Mouse (Mus musculus) ES-Bruce4 (cell line): ENCODE data around the gene Itgax. TPM values are rescaled to one million over a fixed set of nuclear protein-coding genes. Genes with fewer than 3 reads are reported as not detected.
"Not testable (repeated sequence)": the region's sequence is repeated elsewhere in the genome, so short reads cannot be mapped to it uniquely, and the experiment has no call there.

Source experiments
- H3K27ac ChIP-seq: 2 replicates; pipeline ENCODE4 v1.5.1; 2012; ENCODE audit warnings: low read length, inconsistent platforms; ENCODE audit not compliant: insufficient read depth
- H3K27me3 ChIP-seq: 2 replicates; pipeline ENCODE4 v1.6.1; 2012; ENCODE audit warnings: mild to moderate bottlenecking, low read length, inconsistent platforms; ENCODE audit not compliant: control insufficient read depth, poor library complexity, insufficient read depth, severe bottlenecking
- H3K36me3 ChIP-seq: 2 replicates; pipeline ENCODE4 v1.6.1; 2012; ENCODE audit warnings: inconsistent platforms, mild to moderate bottlenecking, low read length, moderate library complexity; ENCODE audit not compliant: control insufficient read depth, poor library complexity, insufficient read depth, severe bottlenecking
- H3K4me1 ChIP-seq: one replicate; pipeline ENCODE4 v1.8.1; 2011; ENCODE audit warnings: low read length; ENCODE audit not compliant: control insufficient read depth, insufficient read depth
- H3K4me3 ChIP-seq: 2 replicates; pipeline ENCODE4 v1.5.1; 2011; ENCODE audit warnings: low read depth, mild to moderate bottlenecking, low read length
- H3K9ac ChIP-seq: 2 replicates; pipeline ENCODE4 v1.6.1; 2012; ENCODE audit warnings: low read depth, mild to moderate bottlenecking, inconsistent platforms; ENCODE audit not compliant: poor library complexity, severe bottlenecking
- H3K9me3 ChIP-seq: replicated peaks from 2 replicates; pipeline ENCODE4 v1.6.1; 2012; ENCODE audit warnings: mild to moderate bottlenecking, low read length, inconsistent platforms; ENCODE audit not compliant: control insufficient read depth, poor library complexity, insufficient read depth, severe bottlenecking
- CTCF ChIP-seq: IDR thresholded peaks from one replicate; pipeline ENCODE4 v1.8.1; 2011; ENCODE audit warnings: low read depth, low read length
- EP300 ChIP-seq: IDR thresholded peaks from 2 replicates; pipeline ENCODE4 v1.6.1; 2011; ENCODE audit warnings: low read depth, low read length; ENCODE audit not compliant: insufficient read depth
- POLR2A ChIP-seq: IDR thresholded peaks from one replicate; pipeline ENCODE4 v1.8.1; 2011; ENCODE audit warnings: low read length; ENCODE audit not compliant: insufficient read depth
- polyA plus RNA-seq: library from polyadenylated mRNA; stranded (reverse); fragments of >200 nt; gene quantifications from 2 replicates; pipeline ENCODE4 v1.2.4, GENCODE M21; 2011; ENCODE audit warnings: low read depth; ENCODE audit not compliant: missing spikeins, insufficient read depth, insufficient read length

Gene Itgax
- polyA plus RNA-seq, 1 experiment = not detected

DNA sequence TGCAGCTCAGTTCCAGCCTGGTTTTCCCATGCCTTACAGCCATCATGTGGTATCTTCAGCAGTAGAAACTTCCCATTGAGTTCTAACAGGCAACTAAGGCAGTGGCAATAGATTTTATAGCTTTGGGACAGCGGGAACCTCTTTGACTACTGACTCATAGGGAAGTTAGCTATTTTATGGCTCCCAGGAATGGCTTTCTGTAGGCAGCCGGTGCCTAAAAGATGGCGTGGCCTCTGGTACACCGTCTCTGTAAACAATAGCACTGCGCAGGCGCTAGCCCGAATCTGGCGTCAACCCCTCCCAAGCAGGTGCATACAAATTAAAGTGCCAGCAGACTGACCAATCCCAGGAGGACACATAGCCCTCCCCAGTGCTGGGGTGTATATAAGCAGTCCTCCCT lies 21.6 kb downstream of the Itgax start:
- Histone ChIP-seq H3K9me3 (no peaks in the 10 kb centered on the region), H3K4me1 (no peaks in the 10 kb centered on the region), H3K9ac (no peak overlapping the region), H3K27ac (no peak overlapping the region), H3K4me3 (no peak overlapping the region), H3K27me3 (no peaks in the 10 kb centered on the region), H3K36me3 (no peaks in the 10 kb centered on the region)
- no peak for TF ChIP-seq EP300
- TF ChIP-seq CTCF = no peak
- TF ChIP-seq POLR2A = no peak

DNA sequence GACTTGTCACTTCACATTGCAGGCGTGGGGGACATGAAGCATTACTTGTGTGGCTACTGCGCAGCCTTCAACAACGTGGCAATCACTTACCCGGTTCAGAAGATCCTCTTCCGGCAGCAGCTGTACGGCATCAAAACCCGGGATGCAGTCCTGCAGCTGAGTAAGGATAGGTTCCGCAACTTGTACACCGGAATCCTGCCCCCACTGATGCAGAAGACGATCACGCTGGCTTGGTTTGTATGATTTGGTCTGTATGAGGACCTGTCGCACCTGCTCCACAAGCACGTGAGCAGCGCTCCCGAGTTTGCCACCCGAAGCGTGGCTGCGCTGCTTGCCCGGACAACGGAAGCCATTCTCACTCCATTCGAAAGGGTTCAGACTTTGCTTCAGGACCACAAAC lies 24.7 kb downstream of the Itgax start, which contains the start of gene Itgad:
Gene Itgad, plus strand, starts transcription at position 301 of the 400 bp plus-strand sequence.
- TF ChIP-seq EP300 (no peak), CTCF (no peak), POLR2A (no peak)
- Histone ChIP-seq H3K4me3 (no peak within 1 kb of the TSS), H3K27ac (no peak within 1 kb of the TSS), H3K4me1 (no peaks in the 10 kb centered on the region), H3K9me3 (no peaks in the 10 kb centered on the region), H3K9ac (no peak within 1 kb of the TSS), H3K27me3 (no peaks in the 10 kb centered on the region), H3K36me3 (no peaks in the 10 kb centered on the region)

DNA sequence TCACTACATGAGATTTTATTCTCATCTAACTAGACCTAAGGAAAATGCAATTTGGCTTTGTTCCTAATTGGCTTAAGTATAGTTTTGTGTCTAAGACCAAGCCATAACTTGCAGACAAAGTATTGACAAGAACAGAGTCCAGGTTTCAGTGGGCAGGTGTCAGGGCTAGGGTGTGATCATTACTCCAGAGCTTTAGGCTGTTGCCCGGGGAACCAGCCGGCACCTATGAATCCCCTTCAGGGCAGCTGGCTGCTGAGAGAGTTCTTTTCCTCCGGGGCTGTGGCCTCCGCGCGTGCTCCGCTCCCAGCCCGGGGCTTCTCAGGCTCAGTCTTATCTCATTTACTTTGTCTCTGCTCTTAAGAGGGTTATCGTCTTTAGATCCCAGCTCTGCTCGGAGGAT lies 25.6 kb downstream of the Itgax start:
- Histone ChIP-seq H3K4me3 (no peak overlapping the region), H3K9ac (no peak overlapping the region), H3K27ac (no peak overlapping the region), H3K4me1 (no peaks in the 10 kb centered on the region), H3K27me3 (no peaks in the 10 kb centered on the region), H3K36me3 (no peaks in the 10 kb centered on the region), H3K9me3 (no peaks in the 10 kb centered on the region)
- TF ChIP-seq POLR2A = no peak

DNA sequence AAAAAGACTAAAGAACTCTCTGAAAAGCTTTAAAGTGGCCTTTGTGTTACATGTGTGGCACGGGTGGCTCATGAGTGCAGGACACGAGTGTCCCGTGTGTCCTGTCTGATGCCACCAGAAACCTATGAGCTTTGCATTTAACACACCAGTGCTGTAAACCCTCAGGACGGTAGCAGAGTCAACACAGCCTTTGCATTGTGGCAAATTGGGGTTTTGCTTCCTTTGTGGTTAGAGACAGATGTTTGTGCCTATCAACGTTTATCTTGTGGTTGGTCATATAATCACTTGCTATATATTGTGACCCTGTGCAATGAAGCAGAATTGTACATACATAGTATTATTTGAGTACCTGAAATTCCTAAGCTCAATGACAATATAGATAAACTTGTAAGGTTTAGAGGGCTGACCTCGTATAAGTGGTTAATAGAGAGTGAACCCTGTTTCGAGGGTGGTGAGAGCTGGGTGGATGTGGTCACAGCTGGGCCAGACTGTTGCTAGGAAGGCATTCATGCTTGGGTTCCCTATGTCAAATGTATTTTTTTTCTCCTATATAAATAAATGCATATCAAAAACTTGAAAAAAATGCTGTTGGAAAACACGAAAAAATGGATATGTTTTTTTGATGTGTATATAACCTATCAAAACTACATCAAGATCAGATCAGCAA lies 29.5 kb downstream of the Itgax start:
- not testable (repeated sequence) for H3K27me3 ChIP-seq, H3K36me3 ChIP-seq, H3K27ac ChIP-seq, H3K9ac ChIP-seq, H3K4me3 ChIP-seq, H3K4me1 ChIP-seq, H3K9me3 ChIP-seq

DNA sequence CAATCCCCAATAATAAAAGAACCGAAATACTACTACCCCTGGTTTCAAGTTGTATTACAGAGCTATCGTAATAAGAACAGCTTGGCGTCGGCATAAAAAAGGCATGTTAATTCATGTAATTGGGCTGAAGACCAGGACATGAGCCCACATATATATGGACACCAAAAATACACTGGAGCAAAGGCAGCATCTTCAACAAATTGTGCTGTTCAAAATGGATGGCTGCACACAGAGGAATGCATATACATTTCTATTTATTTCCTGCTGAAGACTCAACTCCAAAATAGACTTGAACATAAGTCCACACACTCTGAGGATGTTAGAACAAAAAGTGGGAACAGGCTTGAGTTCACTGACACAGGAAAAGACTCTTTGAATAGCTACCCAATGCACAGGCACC lies 34.7 kb downstream of the Itgax start:
- Histone ChIP-seq H3K4me1 (no peaks in the 10 kb centered on the region), H3K4me3 (no peak overlapping the region), H3K27me3 (no peaks in the 10 kb centered on the region), H3K9ac (no peak overlapping the region), H3K27ac (no peak overlapping the region), H3K9me3 (no peaks in the 10 kb centered on the region), H3K36me3 (no peaks in the 10 kb centered on the region)
- TF ChIP-seq EP300 (no peak), CTCF (no peak), POLR2A (no peak)

DNA sequence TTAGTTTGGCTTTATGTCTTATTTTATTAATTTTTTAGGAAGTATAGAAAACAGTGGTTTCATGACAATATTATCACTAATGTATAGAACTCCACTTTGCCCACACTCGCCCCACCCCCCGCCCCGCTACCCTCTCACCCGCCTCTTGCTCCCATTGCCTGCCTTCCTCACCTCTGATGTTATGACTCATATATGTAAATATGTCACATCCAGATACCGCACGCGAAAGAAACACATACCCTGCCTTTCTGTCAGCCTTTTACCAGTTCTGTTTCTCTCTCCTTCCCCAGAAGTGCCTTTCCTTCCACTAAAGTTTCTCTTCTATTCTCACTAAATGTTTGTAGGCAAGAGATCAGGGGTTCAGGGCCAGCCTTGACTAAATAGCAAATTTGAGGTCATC lies 37.0 kb downstream of the Itgax start:
- Histone ChIP-seq H3K36me3 (no peaks in the 10 kb centered on the region), H3K27me3 (no peaks in the 10 kb centered on the region), H3K4me1 (no peaks in the 10 kb centered on the region), H3K27ac (no peak overlapping the region), H3K9me3 (no peaks in the 10 kb centered on the region), H3K4me3 (no peak overlapping the region), H3K9ac (no peak overlapping the region)
- TF ChIP-seq POLR2A (no peak), EP300 (no peak), CTCF (no peak)
